Comparison of ENCODE assay signal across 8 mouse cellular contexts in the genomic region with DNA sequence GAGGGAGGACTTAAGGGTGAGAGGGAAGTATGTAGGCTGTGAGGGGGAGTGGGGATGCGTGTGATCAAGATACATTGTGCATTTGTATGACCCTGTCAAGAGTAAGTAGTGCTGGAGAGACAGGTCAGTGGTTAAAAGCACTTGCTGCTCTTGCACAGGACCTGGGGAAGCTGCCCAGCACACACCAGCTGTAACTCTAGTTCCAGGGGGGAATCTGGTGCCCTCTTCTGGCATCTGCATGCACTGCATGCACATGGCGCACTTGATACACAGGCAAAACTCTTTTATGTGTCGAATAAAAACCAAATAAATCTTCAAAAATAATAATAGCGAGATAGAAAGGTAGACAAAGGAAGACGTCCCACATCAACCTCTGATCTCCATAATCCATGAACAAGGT. TPM values are rescaled to one million over a fixed set of nuclear protein-coding genes. Genes with fewer than 3 reads are reported as not detected.
A peak's percentile ranks its signal among the peaks of the same experiment; 100 is the strongest.
DNase-seq lines count a peak whose midpoint lies in the region; ATAC-seq and TF ChIP-seq lines count a peak whose summit lies in the region.

No protein-coding gene starts in this region.

- H3K9ac ChIP-seq in MEL (ENCODE audit: control insufficient read depth, low read depth, low read length, poor library complexity, severe bottlenecking) = no peak overlapping the region
- H3K9ac ChIP-seq in forebrain, embryonic 16.5 days (replicated peaks; ENCODE audit: low read depth, low read length) = no peak overlapping the region
- no peak overlapping the region for H3K9ac ChIP-seq in midbrain, embryonic 16.5 days (ENCODE audit: low read depth, low read length)

- ATAC-seq in forebrain, embryonic 16.5 days = peak; percentile 31; the same call in 1 of the 2 replicates
- ATAC-seq in midbrain, embryonic 16.5 days = 0 out of 2 replicates have a peak, but pooled peaks have one; percentile 40
- ATAC-seq in activated CD4-positive, CD25-positive, alpha-beta regulatory T cell, adult 4 months = no peak

- WGBS in forebrain, embryonic 16.5 days = 43% methylated on average over 5 of the region's 5 CpGs
- WGBS in midbrain, embryonic 16.5 days = 44% methylated on average over 5 of the region's 5 CpGs

- H3K36me3 ChIP-seq in MEL (ENCODE audit: control insufficient read depth in 1 of 2, insufficient read depth in 2 of 2, low read length in 2 of 2) = peaks cover 0 to 6% of the 10 kb centered on the region in 2 experiments; a peak in 1 of 4 replicates
- H3K36me3 ChIP-seq in forebrain, embryonic 16.5 days (ENCODE audit: control insufficient read depth, insufficient read depth) = peaks cover 15% of the 10 kb centered on the region
- H3K36me3 ChIP-seq in midbrain, embryonic 16.5 days (ENCODE audit: control insufficient read depth, insufficient read depth, low read length) = peaks cover 23% of the 10 kb centered on the region

- no peak for TF ChIP-seq EP300 in MEL (IDR thresholded peaks at IDR 0.05; ENCODE audit: low read depth in 1 of 2, low read length in 2 of 2)

- TF ChIP-seq CTCF in left cerebral cortex, adult 2 months (IDR thresholded peaks at IDR 0.05) = peak; percentile 84
- TF ChIP-seq CTCF in MEL (IDR thresholded peaks at IDR 0.05 in 2 of 3, conservative IDR thresholded peaks at IDR 0.05 in 1 of 3; ENCODE audit: control insufficient read depth in 1 of 3, insufficient read depth in 1 of 3, low read depth in 2 of 3, low read length in 3 of 3, poor library complexity in 1 of 3, severe bottlenecking in 1 of 3) = peak; percentile 74 to 90 (median 86)

- peak; percentile 63 to 69 for DNase-seq in left cerebral cortex, adult 2 months (ENCODE audit: extremely low spot score in 1 of 2, low spot score in 2 of 2)
- DNase-seq in left cerebral cortex, adult 11 months (ENCODE audit: low spot score) = no peak
- peak; percentile 64 for DNase-seq in MEL (ENCODE audit: low read depth, low spot score)
- DNase-seq in c-Kit-positive CD71-positive TER-119-positive erythroid progenitor cells, embryonic 14.5 days (ENCODE audit: low spot score) = peak; percentile 43
- peak; percentile 61 to 76 for DNase-seq in layer of hippocampus, postnatal 25 days (ENCODE audit: extremely low spot score in 1 of 2, low spot score in 1 of 2)

- no peak overlapping the region for H3K4me2 ChIP-seq in forebrain, embryonic 16.5 days (ENCODE audit: low read length)
- no peak overlapping the region for H3K4me2 ChIP-seq in midbrain, embryonic 16.5 days (ENCODE audit: low read length)

- intact Hi-C loops in left cerebral cortex, adult 2 months (cut with DNase I) = no loop called here

- TF ChIP-seq RAD21 in MEL (IDR thresholded peaks at IDR 0.05; ENCODE audit: low read depth, low read length) = peak; percentile 65

- no peak for TF ChIP-seq POLR2A in MEL (IDR thresholded peaks at IDR 0.05; ENCODE audit: control insufficient read depth in 1 of 2, insufficient read depth in 1 of 2, low read depth in 1 of 2, low read length in 2 of 2, poor library complexity in 1 of 2)

- no peaks in the 10 kb centered on the region for H3K79me2 ChIP-seq in MEL (ENCODE audit: control insufficient read depth, insufficient read depth, low read length, poor library complexity)

- no peaks in the 10 kb centered on the region for H3K9me3 ChIP-seq in MEL (replicated peaks; ENCODE audit: insufficient read depth, low read length)
- no peaks in the 10 kb centered on the region for H3K9me3 ChIP-seq in forebrain, embryonic 16.5 days (ENCODE audit: control insufficient read depth, low read length)
- no peaks in the 10 kb centered on the region for H3K9me3 ChIP-seq in midbrain, embryonic 16.5 days (replicated peaks; ENCODE audit: control insufficient read depth, low read length, poor library complexity, severe bottlenecking)

- H3K4me1 ChIP-seq in MEL (ENCODE audit: control insufficient read depth in 1 of 2, insufficient read depth in 2 of 2, low read length in 2 of 2) = peaks cover 0 to 11% of the 10 kb centered on the region in 2 experiments; a peak in 2 of 4 replicates
- peaks cover 6% of the 10 kb centered on the region; the same call in 1 of the 2 replicates for H3K4me1 ChIP-seq in forebrain, embryonic 16.5 days (replicated peaks; ENCODE audit: control insufficient read depth, insufficient read depth, low read length)
- peaks cover 14% of the 10 kb centered on the region for H3K4me1 ChIP-seq in midbrain, embryonic 16.5 days (ENCODE audit: control insufficient read depth, insufficient read depth, low read length)

- H3K27me3 ChIP-seq in MEL (ENCODE audit: control insufficient read depth in 1 of 2, insufficient read depth in 2 of 2, low read length in 2 of 2) = no peaks in the 10 kb centered on the region
- no peaks in the 10 kb centered on the region for H3K27me3 ChIP-seq in forebrain, embryonic 16.5 days (replicated peaks; ENCODE audit: control insufficient read depth, insufficient read depth, low read length)
- H3K27me3 ChIP-seq in midbrain, embryonic 16.5 days (ENCODE audit: control insufficient read depth, insufficient read depth, low read depth, low read length) = no peaks in the 10 kb centered on the region

- H3K27ac ChIP-seq in left cerebral cortex, adult 2 months = no peak overlapping the region
- no peak overlapping the region for H3K27ac ChIP-seq in MEL (ENCODE audit: control insufficient read depth, low read depth, low read length)
- no peak overlapping the region for H3K27ac ChIP-seq in forebrain, embryonic 16.5 days (ENCODE audit: low read length)
- no peak overlapping the region for H3K27ac ChIP-seq in midbrain, embryonic 16.5 days (ENCODE audit: low read length)

- H3K4me3 ChIP-seq in left cerebral cortex, adult 2 months = no peak overlapping the region
- H3K4me3 ChIP-seq in MEL (ENCODE audit: control insufficient read depth in 1 of 2, insufficient read depth in 1 of 2, low read depth in 2 of 2, low read length in 2 of 2) = no peak overlapping the region
- no peak overlapping the region for H3K4me3 ChIP-seq in forebrain, embryonic 16.5 days (replicated peaks; ENCODE audit: low read length)
- no peak overlapping the region for H3K4me3 ChIP-seq in midbrain, embryonic 16.5 days (ENCODE audit: low read depth, low read length)

TF ChIP-seq in MEL, 35 proteins besides CTCF, POLR2A, EP300 and RAD21:
- TF ChIP-seq JUND (IDR thresholded peaks at IDR 0.05; ENCODE audit: low read depth, low read length) (0 out of 2 replicates have a peak, but pooled peaks have one; percentile 16), POLR2AphosphoS5 (IDR thresholded peaks at IDR 0.05; ENCODE audit: borderline replicate concordance, low read depth, low read length) (no peak), TBP (IDR thresholded peaks at IDR 0.05; ENCODE audit: low read depth, low read length) (no peak), CHD1 (IDR thresholded peaks at IDR 0.05; ENCODE audit: low read depth, low read length) (no peak), NELFE (IDR thresholded peaks at IDR 0.05; ENCODE audit: low read depth, low read length) (no peak), ZMIZ1 (IDR thresholded peaks at IDR 0.05; ENCODE audit: low read depth, low read length) (no peak), ZKSCAN1 (IDR thresholded peaks at IDR 0.05; ENCODE audit: low read depth, low read length) (no peak), CHD2 (IDR thresholded peaks at IDR 0.05; ENCODE audit: low read length) (no peak), ZC3H11A (IDR thresholded peaks at IDR 0.05; ENCODE audit: low read depth, low read length) (peak; percentile 45), BHLHE40 (IDR thresholded peaks at IDR 0.05; ENCODE audit: borderline replicate concordance, low read depth, low read length) (no peak), KAT2A (conservative IDR thresholded peaks at IDR 0.05; ENCODE audit: low read depth, low read length) (no peak), SMC3 (IDR thresholded peaks at IDR 0.05; ENCODE audit: low read depth, low read length) (peak; percentile 75), MYC (IDR thresholded peaks at IDR 0.05; ENCODE audit: low read depth, low read length) (peak; percentile 72)

RNA-seq across cellular contexts. Expression of a gene that starts 49.5 kb away (rescaled TPM):
- 10 to 100 TPM; 37.3 to 39.6 TPM for total RNA-seq in left cerebral cortex, adult 2 months (2021)
- 24.2 and 28.2 TPM in 2 replicates for total RNA-seq in MEL (2012; rRNA removed)
- polyA plus RNA-seq in MEL (2012; ENCODE audit: insufficient read depth in 1 of 2, insufficient read length in 2 of 2, low read depth in 1 of 2, low replicate concordance in 2 of 2, missing spikeins in 1 of 2) = 10 to 100 TPM in 1 of 2 experiments, not detected in 1; 34.1 TPM
- 44.4 and 45.9 TPM in 2 replicates for polyA plus RNA-seq in forebrain, embryonic 16.5 days (2015; fragmentation: Nextera tagmentation; extraction: Ambion mirVana)
- 10 to 100 TPM; 29.8 to 37.8 TPM for total RNA-seq in layer of hippocampus, postnatal 25 days (2021)
- polyA plus RNA-seq in midbrain, embryonic 16.5 days (2015; fragmentation: Nextera tagmentation; extraction: Ambion mirVana) = 46.7 and 48.2 TPM in 2 replicates
- polyA plus RNA-seq in activated CD4-positive, CD25-positive, alpha-beta regulatory T cell, adult 4 months (2017; shearing (Covaris generic)) = 10 to 100 TPM; 27.3 to 32.8 TPM
